Mouse (Mus musculus) E14TG2a.4 (cell line): ENCODE results near the gene Nox4.

Experiments
- CTCF ChIP-seq: conservative IDR thresholded peaks from 2 replicates; pipeline ENCODE4 v1.5.1; 2014; ENCODE audit warnings: low read length
- NANOG ChIP-seq: IDR thresholded peaks from 2 replicates; pipeline ENCODE4 v1.6.1; 2014; ENCODE audit warnings: borderline replicate concordance, low read length, mixed read lengths

DNA sequence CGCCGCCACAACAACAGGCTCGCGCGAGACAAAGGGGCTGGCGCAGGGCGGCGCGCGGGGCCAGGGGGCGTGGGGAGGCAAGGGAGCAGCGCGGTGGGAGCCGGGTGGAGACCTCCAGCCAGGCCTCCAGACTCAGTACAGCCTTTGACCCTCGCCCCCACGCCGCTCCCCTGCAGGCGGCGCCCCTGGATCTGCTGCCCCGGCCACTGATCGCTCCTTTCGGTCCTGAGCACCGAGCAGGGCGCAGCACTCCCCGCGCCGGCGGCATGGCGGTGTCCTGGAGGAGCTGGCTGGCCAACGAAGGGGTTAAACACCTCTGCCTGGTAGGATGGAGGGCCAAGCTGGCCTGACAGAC lies 661 bp downstream of the Nox4 start:
- TF ChIP-seq CTCF (no peak), NANOG (no peak)
